Mouse (Mus musculus): Measurements from ENCODE around the gene Hoxc11. TPM values are rescaled to one million over a fixed set of nuclear protein-coding genes. Genes with fewer than 3 reads are reported as not detected.

Hoxc11 gene
- polyA plus RNA-seq, 2 experiments = not detected

- Histone ChIP-seq H3K36me3 (replicated peaks; ENCODE audit: control insufficient read depth, insufficient read depth, low read depth) (no peaks in the 10 kb centered on the region), H3K27ac (no peak overlapping the region), H3K9ac (replicated peaks) (no peak overlapping the region), H3K4me1 (replicated peaks; ENCODE audit: control insufficient read depth in 2 of 2, insufficient read depth in 2 of 2, low read length in 1 of 2) (no peaks in the 10 kb centered on the region), H3K4me2 (ENCODE audit: low read depth) (no peak overlapping the region), H3K27me3 (ENCODE audit: control insufficient read depth, insufficient read depth, low read length) (peaks cover 97% of the 10 kb centered on the region), H3K9me3 (ENCODE audit: control insufficient read depth, low read length) (no peaks in the 10 kb centered on the region), H3K4me3 (ENCODE audit: insufficient read depth in 1 of 2, low read depth in 2 of 2, low read length in 2 of 2) (no peak overlapping the region)
- TF ChIP-seq CTCF (IDR thresholded peaks at IDR 0.05; ENCODE audit: low read depth) (peak; percentile 76), EP300 (IDR thresholded peaks at IDR 0.05; ENCODE audit: low read depth) (no peak)
- ATAC-seq (ENCODE audit: insufficient read depth) (no peak), DNase-seq (ENCODE audit: low read depth in 3 of 3, low spot score in 3 of 3) (peak; percentile 4 to 22 (median 7))
- WGBS (ENCODE audit: insufficient replicate concordance) = 3% methylated on average over 30 of the region's 30 CpGs
Observed at GRCm38 (mm10) chr15:102965892-102966775, 11.9 kb downstream of the Hoxc11 start.

- Histone ChIP-seq H3K4me2 (ENCODE audit: low read depth) (no peak within 1 kb of the TSS), H3K9me3 (ENCODE audit: control insufficient read depth, low read length) (no peaks in the 10 kb centered on the region), H3K4me3 (ENCODE audit: insufficient read depth in 1 of 2, low read depth in 2 of 2, low read length in 2 of 2) (no peak within 1 kb of the TSS), H3K9ac (replicated peaks) (no peak within 1 kb of the TSS), H3K27ac (no peak within 1 kb of the TSS), H3K36me3 (replicated peaks; ENCODE audit: control insufficient read depth, insufficient read depth, low read depth) (no peaks in the 10 kb centered on the region), H3K4me1 (replicated peaks; ENCODE audit: control insufficient read depth in 2 of 2, insufficient read depth in 2 of 2, low read length in 1 of 2) (no peaks in the 10 kb centered on the region), H3K27me3 (ENCODE audit: control insufficient read depth, insufficient read depth, low read length) (peaks cover 97% of the 10 kb centered on the region)
- DNase-seq (ENCODE audit: low read depth in 3 of 3, low spot score in 3 of 3) (no peak), ATAC-seq (ENCODE audit: insufficient read depth) (no peak)
- WGBS (ENCODE audit: insufficient replicate concordance) = 3% methylated on average over 27 of the region's 27 CpGs
- no peak for TF ChIP-seq CTCF (IDR thresholded peaks at IDR 0.05; ENCODE audit: low read depth)
- TF ChIP-seq EP300 (IDR thresholded peaks at IDR 0.05; ENCODE audit: low read depth) = no peak
Observed at GRCm38 (mm10) chr15:102966776-102967311, 12.6 kb downstream of the Hoxc11 start, which contains the start of gene Hoxc10. Gene Hoxc10, plus strand, starts transcription at chr15:102966796.

- WGBS (ENCODE audit: insufficient replicate concordance) = 3% methylated on average over 12 of the region's 12 CpGs
- Histone ChIP-seq H3K9me3 (ENCODE audit: control insufficient read depth, low read length) (no peaks in the 10 kb centered on the region), H3K27me3 (ENCODE audit: control insufficient read depth, insufficient read depth, low read length) (peaks cover 99% of the 10 kb centered on the region), H3K4me2 (ENCODE audit: low read depth) (no peak within 1 kb of the TSS), H3K4me3 (ENCODE audit: insufficient read depth in 1 of 2, low read depth in 2 of 2, low read length in 2 of 2) (no peak within 1 kb of the TSS), H3K9ac (replicated peaks) (no peak within 1 kb of the TSS), H3K4me1 (replicated peaks; ENCODE audit: control insufficient read depth in 2 of 2, insufficient read depth in 2 of 2, low read length in 1 of 2) (no peaks in the 10 kb centered on the region), H3K36me3 (replicated peaks; ENCODE audit: control insufficient read depth, insufficient read depth, low read depth) (no peaks in the 10 kb centered on the region), H3K27ac (no peak within 1 kb of the TSS)
- TF ChIP-seq CTCF (IDR thresholded peaks at IDR 0.05; ENCODE audit: low read depth) (no peak), EP300 (IDR thresholded peaks at IDR 0.05; ENCODE audit: low read depth) (no peak)
- DNase-seq (ENCODE audit: low read depth in 3 of 3, low spot score in 3 of 3) (no peak), ATAC-seq (ENCODE audit: insufficient read depth) (no peak)
Observed at GRCm38 (mm10) chr15:102967312-102967510, 13.0 kb downstream of the Hoxc11 start, which contains the start of gene Hoxc5. Gene Hoxc5, plus strand, starts transcription at chr15:102967443.

- H3K27me3 ChIP-seq (ENCODE audit: control insufficient read depth, insufficient read depth, low read length) = peaks cover 99% of the 10 kb centered on the region
- no peak overlapping the region for H3K9ac ChIP-seq (replicated peaks)
- H3K4me3 ChIP-seq (ENCODE audit: insufficient read depth in 1 of 2, low read depth in 2 of 2, low read length in 2 of 2) = no peak overlapping the region
- no peaks in the 10 kb centered on the region for H3K36me3 ChIP-seq (replicated peaks; ENCODE audit: control insufficient read depth, insufficient read depth, low read depth)
- H3K4me2 ChIP-seq (ENCODE audit: low read depth) = no peak overlapping the region
- no peaks in the 10 kb centered on the region for H3K4me1 ChIP-seq (replicated peaks; ENCODE audit: control insufficient read depth in 2 of 2, insufficient read depth in 2 of 2, low read length in 1 of 2)
- TF ChIP-seq EP300 (IDR thresholded peaks at IDR 0.05; ENCODE audit: low read depth) (no peak), CTCF (IDR thresholded peaks at IDR 0.05; ENCODE audit: low read depth) (no peak)
- no peak overlapping the region for H3K27ac ChIP-seq
- no peaks in the 10 kb centered on the region for H3K9me3 ChIP-seq (ENCODE audit: control insufficient read depth, low read length)
- WGBS (ENCODE audit: insufficient replicate concordance) = 3% methylated on average over 34 of the region's 34 CpGs
- DNase-seq (ENCODE audit: low read depth in 3 of 3, low spot score in 3 of 3) (no peak), ATAC-seq (ENCODE audit: insufficient read depth) (no peak)
Observed at GRCm38 (mm10) chr15:102967511-102968397, 13.5 kb downstream of the Hoxc11 start.

- Histone ChIP-seq H3K27ac (no peak overlapping the region), H3K9ac (replicated peaks) (no peak overlapping the region), H3K27me3 (ENCODE audit: control insufficient read depth, insufficient read depth, low read length) (peaks cover 99% of the 10 kb centered on the region), H3K36me3 (replicated peaks; ENCODE audit: control insufficient read depth, insufficient read depth, low read depth) (no peaks in the 10 kb centered on the region), H3K4me3 (ENCODE audit: insufficient read depth in 1 of 2, low read depth in 2 of 2, low read length in 2 of 2) (no peak overlapping the region), H3K4me1 (replicated peaks; ENCODE audit: control insufficient read depth in 2 of 2, insufficient read depth in 2 of 2, low read length in 1 of 2) (no peaks in the 10 kb centered on the region), H3K4me2 (ENCODE audit: low read depth) (no peak overlapping the region), H3K9me3 (ENCODE audit: control insufficient read depth, low read length) (no peaks in the 10 kb centered on the region)
- 13% methylated on average over 1 of the region's 1 CpGs for WGBS (ENCODE audit: insufficient replicate concordance)
- no peak for ATAC-seq (ENCODE audit: insufficient read depth)
- TF ChIP-seq EP300 (IDR thresholded peaks at IDR 0.05; ENCODE audit: low read depth) = no peak
- TF ChIP-seq CTCF (IDR thresholded peaks at IDR 0.05; ENCODE audit: low read depth) = no peak
- DNase-seq (ENCODE audit: low read depth in 3 of 3, low spot score in 3 of 3) = no peak
Observed at GRCm38 (mm10) chr15:102969296-102969695, 15.1 kb downstream of the Hoxc11 start.
